Mouse (Mus musculus): ENCODE data around the gene Dnajc6. TPM values are rescaled to one million over a fixed set of nuclear protein-coding genes. Genes with fewer than 3 reads are reported as not detected.

The Dnajc6 gene
- polyA plus RNA-seq, 1 experiment = 1.9 TPM

GRCm38 (mm10) chr4:101642708-101643107 is 146.3 kb downstream of the Dnajc6 start:
- no peak for DNase-seq
- WGBS = 74% methylated on average over 6 of the region's 6 CpGs

GRCm38 (mm10) chr4:101643216-101643615 is 146.8 kb downstream of the Dnajc6 start:
- TF ChIP-seq POLR2A (IDR thresholded peaks at IDR 0.05; ENCODE audit: borderline replicate concordance, extremely low read depth, low read depth, low read length) (no peak), CTCF (IDR thresholded peaks at IDR 0.05; ENCODE audit: insufficient read depth, low read length) (no peak)
- DNase-seq = no peak
- Histone ChIP-seq H3K4me3 (replicated peaks; ENCODE audit: extremely low read depth, low read depth, low read length) (no peak overlapping the region), H3K4me1 (ENCODE audit: control insufficient read depth, insufficient read depth, low read length) (no peaks in the 10 kb centered on the region)
- WGBS = 66% methylated on average over 4 of the region's 4 CpGs

More at GRCm38 (mm10) chr4:101642708-101643107, 146.3 kb downstream of the Dnajc6 start:
- no peaks in the 10 kb centered on the region for H3K4me1 ChIP-seq (ENCODE audit: control insufficient read depth, insufficient read depth, low read length)
- no peak overlapping the region for H3K4me3 ChIP-seq (replicated peaks; ENCODE audit: extremely low read depth, low read depth, low read length)
- no peak for TF ChIP-seq POLR2A (IDR thresholded peaks at IDR 0.05; ENCODE audit: borderline replicate concordance, extremely low read depth, low read depth, low read length)
- TF ChIP-seq CTCF (IDR thresholded peaks at IDR 0.05; ENCODE audit: insufficient read depth, low read length) = no peak

- no peak for DNase-seq
- H3K4me1 ChIP-seq (ENCODE audit: control insufficient read depth, insufficient read depth, low read length) = peaks cover 9% of the 10 kb centered on the region
- H3K4me3 ChIP-seq (replicated peaks; ENCODE audit: extremely low read depth, low read depth, low read length) = peak overlapping the region; percentile 64
- TF ChIP-seq POLR2A (IDR thresholded peaks at IDR 0.05; ENCODE audit: borderline replicate concordance, extremely low read depth, low read depth, low read length) (no peak), CTCF (IDR thresholded peaks at IDR 0.05; ENCODE audit: insufficient read depth, low read length) (no peak)
- WGBS = 0% methylated on average over 8 of the region's 8 CpGs
These were observed 150.4 kb downstream of the Dnajc6 start for GRCm38 (mm10) chr4:101646857-101647195.

GRCm38 (mm10) chr4:101647196-101647905 is 150.9 kb downstream of the Dnajc6 start, which contains the start of gene Leprot:
TSS of gene Leprot (plus strand) at chr4:101647718.
- 1% methylated on average over 39 of the region's 39 CpGs for WGBS
- TF ChIP-seq CTCF (IDR thresholded peaks at IDR 0.05; ENCODE audit: insufficient read depth, low read length) = no peak
- TF ChIP-seq POLR2A (IDR thresholded peaks at IDR 0.05; ENCODE audit: borderline replicate concordance, extremely low read depth, low read depth, low read length) = peak; percentile 87; the same call in 1 of the 2 replicates
- peak; percentile 100 for DNase-seq
- Histone ChIP-seq H3K4me3 (replicated peaks; ENCODE audit: extremely low read depth, low read depth, low read length) (peak within 1 kb of the TSS; percentile 95), H3K4me1 (ENCODE audit: control insufficient read depth, insufficient read depth, low read length) (peaks cover 9% of the 10 kb centered on the region)

DNA sequence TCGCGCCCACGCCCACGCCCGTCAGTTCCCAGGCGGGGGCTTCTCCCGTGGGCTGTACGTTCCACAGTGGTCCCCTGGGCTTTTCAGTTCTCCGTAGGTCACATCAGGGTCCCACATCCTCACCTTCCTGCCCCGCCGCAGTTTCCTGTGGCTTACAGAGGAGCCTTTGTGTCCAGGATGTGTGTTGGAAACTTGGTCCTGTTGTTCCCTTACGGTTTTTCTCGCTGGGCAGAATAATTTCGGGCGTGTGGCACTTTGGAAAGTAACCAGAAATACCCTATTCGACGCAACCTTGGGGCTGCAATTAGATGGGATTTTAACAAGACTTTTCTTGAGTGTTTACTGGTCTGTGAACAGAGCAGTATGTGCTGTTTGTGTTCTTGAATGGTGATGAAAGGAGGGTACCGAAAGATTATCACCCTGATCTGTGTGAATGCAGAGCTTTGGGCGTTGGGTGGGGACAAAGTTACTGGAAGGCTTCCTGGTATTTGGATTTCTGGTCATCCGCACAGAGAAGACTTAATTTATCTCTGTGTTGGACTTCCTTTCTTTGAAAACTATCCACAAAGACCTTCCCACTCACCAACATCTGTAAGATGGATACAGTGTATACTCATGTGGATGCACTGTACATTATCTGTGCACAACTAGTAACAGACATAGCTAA is 151.7 kb downstream of the Dnajc6 start:
- TF ChIP-seq CTCF (IDR thresholded peaks at IDR 0.05; ENCODE audit: insufficient read depth, low read length) (no peak), POLR2A (IDR thresholded peaks at IDR 0.05; ENCODE audit: borderline replicate concordance, extremely low read depth, low read depth, low read length) (no peak)
- DNase-seq = no peak
- under 1% methylated on average over 20 of the region's 20 CpGs for WGBS
- Histone ChIP-seq H3K4me1 (ENCODE audit: control insufficient read depth, insufficient read depth, low read length) (peaks cover 9% of the 10 kb centered on the region), H3K4me3 (replicated peaks; ENCODE audit: extremely low read depth, low read depth, low read length) (peak overlapping the region; percentile 95)

GRCm38 (mm10) chr4:101648745-101649144 is 152.3 kb downstream of the Dnajc6 start:
- no peak for DNase-seq
- Histone ChIP-seq H3K4me1 (ENCODE audit: control insufficient read depth, insufficient read depth, low read length) (peaks cover 9% of the 10 kb centered on the region), H3K4me3 (replicated peaks; ENCODE audit: extremely low read depth, low read depth, low read length) (peak overlapping the region; percentile 44)
- TF ChIP-seq CTCF (IDR thresholded peaks at IDR 0.05; ENCODE audit: insufficient read depth, low read length) = no peak
- no peak for TF ChIP-seq POLR2A (IDR thresholded peaks at IDR 0.05; ENCODE audit: borderline replicate concordance, extremely low read depth, low read depth, low read length)
- 50% methylated on average over 1 of the region's 1 CpGs for WGBS

- TF ChIP-seq POLR2A (IDR thresholded peaks at IDR 0.05; ENCODE audit: borderline replicate concordance, extremely low read depth, low read depth, low read length) (no peak), CTCF (IDR thresholded peaks at IDR 0.05; ENCODE audit: insufficient read depth, low read length) (no peak)
- WGBS = 88% methylated on average over 2 of the region's 2 CpGs
- Histone ChIP-seq H3K4me3 (replicated peaks; ENCODE audit: extremely low read depth, low read depth, low read length) (no peak overlapping the region), H3K4me1 (ENCODE audit: control insufficient read depth, insufficient read depth, low read length) (peaks cover 9% of the 10 kb centered on the region)
- no peak for DNase-seq
These were observed 154.5 kb downstream of the Dnajc6 start for GRCm38 (mm10) chr4:101650961-101651360.

DNA sequence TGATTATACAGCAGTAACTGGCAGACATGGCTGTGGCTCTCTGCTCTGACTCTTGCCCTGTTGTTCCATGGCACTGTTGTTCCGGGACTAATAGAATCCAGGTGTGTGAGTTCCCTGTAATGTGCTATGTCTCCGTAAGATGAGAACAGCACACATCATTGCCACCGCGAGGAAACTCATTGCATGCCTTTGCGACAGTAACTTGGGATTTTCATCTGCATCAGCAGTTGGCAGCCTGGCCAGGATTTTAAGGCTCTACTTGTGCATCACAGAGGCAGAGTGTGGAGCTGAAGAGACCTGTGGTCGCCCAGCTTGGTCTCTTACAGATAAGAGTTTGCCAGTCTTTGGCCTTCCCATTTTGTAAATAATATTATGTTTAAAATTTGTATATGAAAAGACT is 157.8 kb downstream of the Dnajc6 start:
- 85% methylated on average over 6 of the region's 6 CpGs for WGBS
- no peak for DNase-seq

DNA sequence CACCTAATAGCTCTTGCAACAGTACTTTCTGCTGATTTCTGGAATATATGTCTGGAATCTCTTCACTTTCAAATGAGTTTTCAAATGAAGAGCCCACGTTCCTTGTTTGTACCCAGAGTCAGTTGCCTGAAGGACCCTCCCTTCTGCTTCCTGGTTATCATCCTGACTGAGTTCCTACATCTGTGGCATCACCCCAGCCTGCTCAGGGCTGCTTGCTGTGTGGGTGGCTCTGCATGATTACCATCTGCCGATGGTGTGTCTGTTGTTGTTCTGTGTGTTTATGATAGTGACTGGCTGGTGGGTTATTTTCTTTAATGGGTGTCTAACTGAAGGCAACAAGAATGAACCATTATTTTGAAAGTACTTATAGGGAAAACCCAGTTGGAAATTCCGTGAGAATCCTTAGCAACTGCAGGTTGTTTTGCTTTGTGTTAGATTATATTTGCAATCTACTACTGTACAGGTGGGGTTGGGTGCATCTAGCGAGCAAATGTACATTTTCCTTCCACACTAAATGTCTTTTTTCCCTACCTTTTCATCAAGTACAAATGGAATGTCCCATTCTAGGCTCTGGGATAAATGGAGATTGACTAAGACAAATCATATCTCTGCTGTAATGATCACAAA is 158.5 kb downstream of the Dnajc6 start:
- DNase-seq = no peak
- Histone ChIP-seq H3K4me1 (ENCODE audit: control insufficient read depth, insufficient read depth, low read length) (peaks cover 2% of the 10 kb centered on the region; the same call in 1 of the 2 replicates), H3K4me3 (replicated peaks; ENCODE audit: extremely low read depth, low read depth, low read length) (no peak overlapping the region)
- TF ChIP-seq CTCF (IDR thresholded peaks at IDR 0.05; ENCODE audit: insufficient read depth, low read length) = no peak
- no peak for TF ChIP-seq POLR2A (IDR thresholded peaks at IDR 0.05; ENCODE audit: borderline replicate concordance, extremely low read depth, low read depth, low read length)
- WGBS = 63% methylated on average over 4 of the region's 4 CpGs

More for the DNA sequence above, 157.8 kb downstream of the Dnajc6 start:
- H3K4me3 ChIP-seq (replicated peaks; ENCODE audit: extremely low read depth, low read depth, low read length) = no peak overlapping the region
- TF ChIP-seq CTCF (IDR thresholded peaks at IDR 0.05; ENCODE audit: insufficient read depth, low read length) (no peak), POLR2A (IDR thresholded peaks at IDR 0.05; ENCODE audit: borderline replicate concordance, extremely low read depth, low read depth, low read length) (no peak)
- H3K4me1 ChIP-seq (ENCODE audit: control insufficient read depth, insufficient read depth, low read length) = peaks cover 6% of the 10 kb centered on the region

Measured in lung, adult 2 months (tissue).